Mouse (Mus musculus): ENCODE results near the gene Mboat7. TPM values are rescaled to one million over a fixed set of nuclear protein-coding genes. Genes with fewer than 3 reads are reported as not detected.

Gene Mboat7
- polyA plus RNA-seq, 1 experiment, result 29.9 TPM

DNA sequence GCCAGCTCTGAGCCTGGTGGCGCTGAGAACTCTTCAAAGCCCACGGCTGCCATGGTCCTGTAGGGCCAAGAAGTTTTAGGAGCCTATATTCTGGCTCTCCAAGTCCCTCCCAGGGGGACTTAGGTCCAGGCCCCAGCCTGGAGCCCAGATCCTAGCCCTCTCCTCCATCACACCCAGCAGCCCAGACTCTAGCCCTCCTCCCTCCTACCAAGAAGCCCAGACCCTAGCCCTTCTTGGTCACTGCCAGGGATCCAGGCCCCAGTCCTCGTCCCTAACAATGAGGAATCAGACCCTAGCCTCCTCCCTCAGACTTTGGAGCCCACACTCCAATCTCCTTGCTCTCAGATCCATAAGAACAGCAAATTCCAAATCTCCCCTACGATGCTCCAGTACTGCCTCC lies 64.3 kb downstream of the Mboat7 start:
- Histone ChIP-seq H3K27me3 (ENCODE audit: control insufficient read depth, insufficient read depth, insufficient read length) (no peaks in the 10 kb centered on the region), H3ac (ENCODE audit: control insufficient read depth, insufficient read length) (peak overlapping the region; percentile 82), H3K4me2 (ENCODE audit: low read depth) (peak overlapping the region; percentile 94), H3K4me3 (peak overlapping the region; percentile 69), H3K36me3 (ENCODE audit: control insufficient read depth, insufficient read depth) (peaks cover 8% of the 10 kb centered on the region), H3K79me2 (ENCODE audit: control insufficient read depth, insufficient read depth) (peaks cover 35% of the 10 kb centered on the region)
- no peak for TF ChIP-seq POLR2AphosphoS2 (IDR thresholded peaks at IDR 0.05; ENCODE audit: insufficient read length, low read depth)
- TF ChIP-seq TCF3 (IDR thresholded peaks at IDR 0.05; ENCODE audit: insufficient read length, low read depth), result no peak
- TF ChIP-seq MYOD1 (IDR thresholded peaks at IDR 0.05; ENCODE audit: control insufficient read depth in 1 of 3, insufficient read length in 2 of 3, low read depth in 2 of 3), result no peak
- no peak for TF ChIP-seq CEBPB (IDR thresholded peaks at IDR 0.05; ENCODE audit: insufficient read depth, poor library complexity, severe bottlenecking)
- no peak for TF ChIP-seq SRF (IDR thresholded peaks at IDR 0.05; ENCODE audit: control insufficient read depth, insufficient read length, low read depth)
- no peak for TF ChIP-seq MYOG (IDR thresholded peaks at IDR 0.05; ENCODE audit: control insufficient read depth in 1 of 3, insufficient read depth in 1 of 3, insufficient read length in 2 of 3, low read depth in 2 of 3)
- TF ChIP-seq TCF12 (IDR thresholded peaks at IDR 0.05; ENCODE audit: insufficient read depth, poor library complexity, severe bottlenecking), result no peak
- TF ChIP-seq USF1 (IDR thresholded peaks at IDR 0.05; ENCODE audit: low read depth), result no peak
- TF ChIP-seq E2F4 (IDR thresholded peaks at IDR 0.05; ENCODE audit: insufficient read depth), result no peak
- TF ChIP-seq MAX (IDR thresholded peaks at IDR 0.05; ENCODE audit: low read depth), result no peak
- TF ChIP-seq POLR2A (IDR thresholded peaks at IDR 0.05; ENCODE audit: insufficient read length, low read depth), result no peak
- TF ChIP-seq REST (IDR thresholded peaks at IDR 0.05; ENCODE audit: insufficient read depth, insufficient read length), result no peak

Other genes starting within 250 kb of the Mboat7 start
- 0.04 TPM for gene Tarm1, start 190.9 kb downstream of the Mboat7 start, polyA plus RNA-seq (2012; fragmentation: generic; extraction: Trizol)
- not detected for gene Oscar, start 77.4 kb downstream of the Mboat7 start, polyA plus RNA-seq (2012; fragmentation: generic; extraction: Trizol)
- 537 TPM for gene Ndufa3, start 76.2 kb downstream of the Mboat7 start, polyA plus RNA-seq (2012; fragmentation: generic; extraction: Trizol)
- 27.2 TPM for gene Tfpt, start 63.6 kb downstream of the Mboat7 start, polyA plus RNA-seq (2012; fragmentation: generic; extraction: Trizol)
- 54.8 TPM for gene Prpf31, start 63.5 kb downstream of the Mboat7 start, polyA plus RNA-seq (2012; fragmentation: generic; extraction: Trizol)
- gene Cnot3, start 48.3 kb downstream of the Mboat7 start, polyA plus RNA-seq (2012; fragmentation: generic; extraction: Trizol), result 49.0 TPM
- gene Leng1, start 27.7 kb downstream of the Mboat7 start, polyA plus RNA-seq (2012; fragmentation: generic; extraction: Trizol), result 9.5 TPM
- 1.2 TPM for gene Tmc4, start 16.0 kb downstream of the Mboat7 start, polyA plus RNA-seq (2012; fragmentation: generic; extraction: Trizol)
- gene Tsen34, start 660 bp downstream of the Mboat7 start, polyA plus RNA-seq (2012; fragmentation: generic; extraction: Trizol), result 93.9 TPM
- gene Rps9, start 10.5 kb upstream of the Mboat7 start, polyA plus RNA-seq (2012; fragmentation: generic; extraction: Trizol), result 2,199 TPM
- gene Pirb, start 26.9 kb upstream of the Mboat7 start, polyA plus RNA-seq (2012; fragmentation: generic; extraction: Trizol), result 0.01 TPM
- gene Gm15448, start 132.2 kb upstream of the Mboat7 start, polyA plus RNA-seq (2012; fragmentation: generic; extraction: Trizol), result not detected
- not detected for gene Pira2, start 151.5 kb upstream of the Mboat7 start, polyA plus RNA-seq (2012; fragmentation: generic; extraction: Trizol)
- gene Gm14548, start 204.6 kb upstream of the Mboat7 start, polyA plus RNA-seq (2012; fragmentation: generic; extraction: Trizol), result not detected
- gene Lilra6, start 222.0 kb upstream of the Mboat7 start, polyA plus RNA-seq (2012; fragmentation: generic; extraction: Trizol), result not detected